Mouse (Mus musculus) CD4-positive, CD25-positive, alpha-beta regulatory T cell, adult 2 months (primary cell): ENCODE measurements at regions not wholly inside any gene's neighbourhood (a gene's known extent, or its start where the extent isn't known, plus 50 kb on each side); places are given as distances from the start of the nearest gene placed in this dataset.
A peak's percentile ranks its signal among the peaks of the same experiment; 100 is the strongest.

Source experiments
- DNase-seq: peaks from one replicate; pipeline ENCODE4 v3.0.0-alpha.2; 2012; ENCODE audit warnings: low read depth, low spot score

DNA sequence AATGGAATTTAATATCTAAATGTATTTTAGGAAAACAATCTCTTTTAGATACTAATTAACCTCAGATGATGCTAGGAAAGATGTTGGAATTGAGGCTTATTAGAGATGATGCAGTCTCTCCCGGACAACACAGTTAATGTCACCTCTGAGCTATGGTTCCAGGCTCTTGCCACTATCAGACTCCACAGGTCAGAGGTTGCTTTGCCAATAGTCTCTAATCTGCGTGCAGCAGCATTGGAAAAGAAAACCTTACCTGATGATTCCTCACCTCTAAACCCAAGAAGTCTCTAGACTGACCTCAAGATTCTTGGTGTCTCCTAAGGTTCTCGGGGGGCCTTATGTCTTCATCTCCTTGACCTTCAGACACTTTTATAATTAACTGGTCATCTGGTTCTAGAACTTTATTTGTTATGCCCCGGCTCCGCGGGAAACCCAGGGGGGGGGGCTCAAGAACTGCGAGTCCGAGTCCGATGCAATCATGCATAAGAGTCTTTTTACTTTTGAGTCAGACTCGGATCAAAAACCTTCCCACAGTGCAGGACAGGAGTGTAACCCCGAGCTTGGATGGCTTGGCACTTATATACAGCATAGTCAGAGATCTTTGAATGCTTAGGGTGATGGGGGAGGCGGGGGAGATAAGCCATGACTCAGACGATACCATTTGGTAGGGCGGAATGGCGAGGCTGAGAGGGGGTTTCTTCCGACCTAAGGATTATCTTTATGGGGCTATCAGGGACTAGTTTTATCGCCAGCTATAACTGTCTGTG is 626.9 kb downstream of the Zfp706 start:
- DNase-seq: no peak

DNA sequence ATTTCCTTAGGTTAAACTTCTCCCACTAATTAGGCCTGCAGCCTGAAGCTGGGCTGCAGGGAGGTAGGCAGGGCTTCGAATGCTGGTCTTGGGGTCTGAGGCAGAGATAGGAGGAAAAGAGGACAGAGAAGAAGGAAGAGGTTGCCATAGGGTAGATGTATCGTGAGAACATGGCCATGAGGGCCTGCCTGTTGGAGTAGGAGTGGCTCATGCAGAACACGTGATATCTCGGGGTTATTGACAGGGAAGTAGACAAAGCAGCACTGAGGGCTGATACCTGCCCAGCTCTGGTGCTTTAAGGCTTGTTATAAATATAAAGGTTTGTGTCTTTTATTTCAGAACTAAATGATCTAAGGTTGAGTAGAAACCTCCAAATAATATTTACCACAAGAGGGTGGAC is 628.9 kb downstream of the Zfp706 start:
- DNase-seq: no peak

GRCm38 (mm10) chr15:36376551-36376950 is 631.0 kb downstream of the Zfp706 start:
- DNase-seq: no peak

DNA sequence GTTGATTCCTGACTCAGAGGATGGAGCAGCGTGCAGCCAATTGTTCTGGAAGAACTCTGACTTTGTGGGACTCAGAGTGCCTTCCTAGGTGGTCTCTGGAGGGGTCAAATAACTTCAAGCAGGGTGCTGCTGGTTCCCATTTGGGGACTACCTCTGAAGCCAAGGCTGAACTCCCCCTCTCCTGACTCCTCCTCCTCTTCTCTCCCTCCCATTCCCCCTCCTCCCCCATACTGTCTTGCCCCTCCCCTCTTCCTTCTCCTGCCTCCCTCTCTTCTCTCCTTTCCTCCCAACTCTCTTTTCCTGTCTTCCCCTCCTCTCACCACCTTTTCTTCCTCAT is 632.1 kb downstream of the Zfp706 start:
- no peak for DNase-seq

DNA sequence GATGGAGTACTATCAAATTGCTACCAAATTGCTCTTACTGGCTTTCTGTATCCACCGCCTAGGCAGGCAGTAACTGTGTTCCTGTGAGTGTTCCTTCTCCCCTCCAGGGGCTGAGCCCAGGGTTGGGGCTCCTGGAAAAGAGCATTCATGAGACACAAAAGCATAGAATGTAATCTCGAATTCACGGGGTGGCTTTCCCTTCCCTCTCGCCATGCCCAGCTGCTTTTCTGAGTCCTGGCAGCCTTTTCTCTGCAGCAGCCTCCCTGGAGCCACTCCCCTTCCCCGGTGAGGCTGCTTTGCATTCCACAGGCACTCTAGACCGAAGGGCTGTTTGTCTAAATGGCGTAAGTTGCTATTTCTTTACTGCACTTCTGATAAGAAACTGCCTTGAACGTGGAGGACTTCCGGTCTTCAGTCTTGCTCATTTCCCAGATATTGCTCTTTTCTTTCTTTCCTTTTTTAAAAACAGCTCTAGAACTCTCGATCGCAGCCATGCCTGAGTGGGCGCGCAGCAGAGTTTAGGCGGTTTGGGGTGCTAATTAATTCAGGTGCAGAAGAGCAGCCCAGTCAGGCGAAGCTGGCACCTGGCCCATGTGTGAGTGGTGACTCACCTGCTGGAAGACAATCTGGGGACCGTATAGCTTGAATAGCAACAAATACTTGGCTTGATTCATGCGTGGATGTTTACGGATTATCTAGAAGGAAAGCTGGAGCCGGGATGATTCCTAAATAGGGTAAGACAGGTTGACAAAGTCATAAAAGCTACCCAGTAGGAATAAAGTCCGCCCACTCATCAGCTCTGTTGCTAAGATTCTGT is 632.6 kb downstream of the Zfp706 start:
- DNase-seq: peak; percentile 73

DNA sequence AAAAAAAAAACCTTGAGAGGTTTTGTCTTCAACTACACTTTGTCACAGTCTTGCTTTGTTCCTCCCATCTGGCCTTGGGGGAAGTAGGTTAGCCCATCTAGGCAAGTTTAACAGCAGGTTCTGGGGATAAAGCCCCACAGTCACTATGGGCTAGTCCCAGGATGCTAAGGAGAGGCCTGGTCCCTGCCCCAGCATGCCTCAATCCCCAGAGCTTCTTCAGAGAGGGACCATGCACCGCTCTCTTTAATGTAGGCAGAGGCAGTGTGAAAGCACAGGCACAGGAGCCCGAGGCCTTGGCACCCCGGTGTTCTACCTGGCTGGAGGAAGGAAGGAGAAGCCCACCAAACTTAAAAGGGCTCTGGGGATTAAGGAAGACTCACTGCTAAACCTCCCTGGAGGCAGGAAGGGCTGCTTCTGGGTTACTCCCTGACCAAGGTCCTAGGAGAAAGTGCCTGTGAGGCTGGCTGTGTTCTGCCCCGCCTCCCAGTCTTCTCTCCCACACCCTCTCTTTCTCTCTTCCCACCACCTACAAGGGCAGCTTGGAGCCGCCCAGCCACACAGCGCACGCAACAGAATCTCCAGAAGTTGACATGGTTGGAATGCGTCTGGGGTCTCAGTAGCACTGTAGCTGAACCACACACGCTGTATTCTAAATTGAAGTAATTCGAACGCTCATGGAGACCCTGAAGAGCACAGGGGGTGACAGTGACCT is 633.5 kb downstream of the Zfp706 start:
- DNase-seq: no peak

DNA sequence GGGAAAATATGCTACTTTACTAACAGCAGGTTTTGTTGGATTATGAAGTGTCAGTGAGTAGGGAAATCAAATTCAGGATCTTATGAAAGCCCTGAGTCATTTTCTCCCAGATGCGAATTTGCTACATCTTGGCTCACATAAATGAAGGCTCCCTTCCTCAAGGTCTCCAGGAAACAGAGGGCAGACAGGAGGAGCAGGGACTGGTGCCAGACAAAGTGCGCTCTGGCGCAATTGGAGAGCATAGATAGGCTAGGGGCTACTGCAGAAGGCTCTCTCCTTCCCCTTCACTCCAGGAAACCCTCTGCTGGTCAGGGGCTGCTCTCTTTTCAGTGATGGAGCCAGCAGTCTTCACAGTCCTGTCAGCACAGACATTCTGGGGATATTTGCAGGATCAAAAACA is 634.1 kb downstream of the Zfp706 start:
- no peak for DNase-seq

DNA sequence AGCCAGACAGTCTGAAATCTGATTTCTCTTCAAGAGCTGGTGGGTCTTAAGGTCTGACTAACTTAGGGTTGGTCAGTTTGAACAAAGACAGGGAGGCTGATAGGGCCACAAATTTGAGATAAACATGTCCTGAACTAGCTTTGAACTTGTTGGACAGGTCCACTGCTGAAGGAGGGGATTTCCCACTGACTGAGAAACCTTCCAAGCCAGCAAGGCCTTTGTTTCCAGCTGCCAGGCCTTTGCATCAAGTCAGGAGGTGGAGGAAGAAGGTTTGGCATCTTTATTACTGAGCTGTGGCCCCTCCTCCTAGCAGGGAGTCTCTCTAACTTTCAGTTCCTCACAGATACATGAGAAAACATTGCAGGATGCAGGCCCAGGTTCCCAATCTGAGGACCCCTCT is 636.2 kb downstream of the Zfp706 start:
- no peak for DNase-seq

DNA sequence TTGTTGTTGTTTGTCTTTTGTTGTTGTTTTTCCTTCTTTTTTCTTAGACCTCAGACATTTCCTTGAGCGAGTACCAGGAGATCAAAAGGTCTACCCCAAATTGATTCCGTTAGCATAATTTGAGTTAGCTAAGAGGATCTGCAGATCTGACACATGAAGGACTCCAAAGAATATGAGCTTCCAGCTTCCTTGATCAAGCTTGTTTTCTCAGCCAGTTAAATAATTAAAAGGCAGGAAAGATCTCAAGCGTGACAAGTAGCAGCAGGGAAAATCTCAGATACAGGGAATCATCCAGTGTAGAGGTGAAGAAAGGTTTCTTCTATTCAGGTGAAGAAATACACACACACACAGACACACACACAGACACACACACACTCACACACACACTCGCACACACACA is 636.7 kb downstream of the Zfp706 start:
- no peak for DNase-seq

DNA sequence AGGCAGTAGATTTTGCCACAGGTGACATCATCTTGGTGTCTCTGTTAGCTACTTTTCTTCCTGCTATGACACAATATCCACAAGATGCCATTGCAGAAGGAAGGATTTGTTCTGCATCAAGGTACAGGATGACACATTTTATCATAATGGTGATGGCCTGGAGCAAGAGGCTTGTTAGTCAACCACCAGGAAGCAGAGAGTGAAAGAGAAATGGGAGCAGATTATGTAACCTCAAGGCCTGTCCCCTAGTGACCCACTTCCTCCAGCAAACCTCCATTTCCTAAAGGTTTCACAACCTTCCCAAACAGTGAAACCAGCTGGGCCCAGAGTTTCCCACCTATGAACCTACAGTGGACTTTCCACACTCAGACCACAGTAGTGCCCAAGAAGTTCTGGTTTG is 640.3 kb downstream of the Zfp706 start:
- no peak for DNase-seq

DNA sequence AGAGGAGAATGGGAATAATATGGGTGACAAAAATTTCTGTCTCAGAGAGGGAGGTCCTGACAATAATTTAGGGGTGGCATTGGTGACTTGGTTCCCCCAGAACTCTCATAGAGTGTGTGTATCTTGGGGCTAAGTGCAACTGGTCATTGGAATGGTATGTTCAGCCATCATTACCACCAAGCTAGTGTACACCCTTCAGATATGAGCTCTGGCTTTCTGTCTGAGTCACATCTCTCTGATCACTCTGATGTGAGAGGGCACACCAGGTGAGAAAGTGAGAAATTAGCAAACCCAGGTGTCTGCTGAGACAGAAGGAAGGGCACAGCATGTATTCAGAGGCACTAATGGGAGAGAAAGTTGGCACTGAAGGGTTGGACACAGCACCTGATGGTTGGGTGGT is 642.8 kb downstream of the Zfp706 start:
- peak; percentile 33 for DNase-seq

- peak; percentile 86 for DNase-seq
Observed at GRCm38 (mm10) chr15:36364062-36364461, 643.5 kb downstream of the Zfp706 start.

DNA sequence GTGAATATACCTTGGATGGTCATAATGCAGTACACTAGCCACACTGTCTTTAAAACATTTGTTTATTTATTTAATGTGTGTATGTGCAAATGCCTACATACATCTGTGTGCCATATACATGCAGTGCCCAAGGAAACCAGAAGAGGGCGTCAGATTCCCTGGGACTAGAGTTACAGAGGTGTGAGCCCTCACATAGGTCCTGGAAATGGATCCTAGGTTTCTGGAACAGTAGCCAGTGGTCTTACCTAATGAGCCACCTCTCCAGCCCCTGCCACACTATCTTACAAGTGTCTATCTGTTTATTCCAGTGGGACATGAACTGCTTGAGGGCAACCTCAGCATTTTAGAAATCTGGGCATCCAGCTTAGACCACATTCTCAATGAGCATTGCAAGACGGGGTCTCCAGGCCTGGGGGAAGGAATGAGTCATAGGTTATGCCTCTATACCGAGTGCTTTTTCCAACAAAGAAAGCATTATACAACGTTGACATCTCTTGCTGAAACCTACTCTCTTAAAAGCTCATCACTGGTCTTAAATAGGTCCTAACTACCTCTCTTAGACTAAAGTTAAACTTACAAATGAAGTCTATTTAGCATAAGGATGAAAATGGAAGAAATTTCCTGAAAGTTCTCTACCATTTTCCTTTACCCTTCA is 644.5 kb downstream of the Zfp706 start:
- DNase-seq: peak; percentile 53

DNA sequence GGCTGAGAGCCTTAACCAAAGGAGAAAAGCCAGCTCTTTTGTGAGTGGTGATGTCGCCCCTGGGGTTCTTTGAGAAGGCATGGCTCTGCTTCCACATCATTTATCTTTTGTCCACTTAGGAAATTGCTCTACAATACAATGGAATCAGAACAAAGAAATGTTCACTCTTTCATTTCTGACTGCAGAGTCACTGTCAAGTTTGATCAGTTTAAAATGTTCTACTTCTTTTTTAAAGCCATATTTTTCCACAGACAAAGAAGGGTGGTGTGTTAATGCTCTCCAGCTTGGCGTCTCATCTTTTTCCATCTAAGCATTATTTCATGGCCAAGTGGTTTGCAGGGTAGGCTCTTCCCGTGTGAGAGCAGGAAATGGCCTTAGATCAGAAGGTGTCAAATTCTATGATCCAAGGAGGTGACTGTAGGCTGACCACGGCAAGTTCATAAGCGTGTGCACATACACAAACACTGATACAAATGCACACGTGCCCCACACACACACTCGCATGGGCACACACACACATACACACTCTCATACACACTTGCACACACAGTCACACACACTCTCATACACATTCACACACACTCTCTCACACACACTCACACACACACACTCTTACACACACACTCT is 645.9 kb downstream of the Zfp706 start:
- DNase-seq: peak; percentile 33

DNA sequence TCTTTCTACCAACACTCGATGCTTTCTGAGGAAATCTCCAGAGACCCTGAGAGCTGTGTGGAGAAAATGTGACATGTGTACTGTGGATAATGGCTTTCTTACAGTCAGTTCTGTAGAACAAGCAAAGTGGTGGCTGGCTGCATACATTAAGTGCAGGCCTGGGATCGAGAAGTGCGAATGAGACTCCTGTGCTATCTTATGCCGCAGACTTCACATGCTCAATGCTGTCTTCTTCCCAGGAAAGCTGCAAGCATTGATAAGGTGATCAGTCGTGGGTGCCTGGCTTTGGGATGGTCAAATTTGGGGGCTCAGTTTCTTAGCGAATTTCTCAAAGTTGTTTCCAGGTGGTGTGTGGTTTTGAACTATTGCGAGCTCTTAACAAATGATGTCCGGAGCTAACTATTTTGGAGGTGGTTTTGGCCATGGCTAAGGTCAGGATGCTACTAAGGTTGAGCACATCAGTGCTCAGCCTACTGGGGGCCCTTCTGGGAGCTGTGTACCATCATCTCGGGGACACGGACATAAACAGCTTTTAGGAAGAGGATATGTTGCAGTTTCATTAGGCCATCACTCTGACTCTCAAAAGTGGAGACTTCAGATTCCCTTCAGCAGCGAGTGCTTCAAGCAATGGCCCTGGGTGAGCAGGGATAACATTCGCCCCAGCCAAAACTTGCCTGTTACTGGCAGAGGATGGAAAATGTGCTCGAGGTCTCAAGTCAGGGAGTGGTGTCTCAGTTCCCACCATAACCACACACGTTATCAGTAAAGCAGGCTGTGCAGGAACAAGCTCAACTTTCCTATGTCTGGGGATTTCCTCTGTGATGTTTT is 646.7 kb downstream of the Zfp706 start:
- peak; percentile 72 for DNase-seq

DNA sequence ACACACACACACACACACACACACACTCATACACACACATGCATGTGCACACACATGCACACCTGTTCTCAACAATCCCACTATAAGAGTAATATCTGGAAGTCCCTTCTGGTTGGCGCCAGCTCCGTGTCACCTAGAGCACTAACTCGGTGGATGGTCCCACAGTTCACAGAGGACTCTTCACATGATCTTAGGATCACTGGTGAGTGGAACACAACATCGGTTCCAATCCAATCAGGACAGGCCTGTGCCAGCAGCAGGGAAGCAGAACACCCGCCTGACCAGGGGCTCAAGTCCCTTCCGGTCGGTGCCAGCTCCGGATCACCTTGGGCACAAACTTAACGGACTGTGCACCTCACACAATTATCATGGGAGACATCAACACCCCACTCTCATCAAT is 651.7 kb downstream of the Zfp706 start:
- DNase-seq: no peak

DNA sequence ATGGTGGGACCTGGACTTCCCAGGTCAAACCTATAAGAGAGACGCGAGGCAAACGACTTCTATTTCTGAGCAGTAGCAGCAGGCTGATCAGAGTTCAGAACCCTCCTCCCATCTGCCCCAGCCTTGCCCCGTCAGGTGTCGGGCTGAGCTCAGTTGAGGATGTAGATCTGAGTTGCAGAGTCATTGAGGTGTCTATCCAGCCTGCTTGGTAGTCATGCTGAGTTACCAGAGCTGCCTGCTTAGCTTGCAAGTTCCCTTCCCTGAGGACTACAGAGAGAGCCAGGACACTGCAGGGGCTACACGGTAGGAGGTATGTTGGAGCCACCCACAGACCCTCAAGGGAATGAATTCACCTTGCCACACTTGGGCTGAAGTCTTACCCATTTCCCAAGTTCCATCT is 653.0 kb downstream of the Zfp706 start:
- no peak for DNase-seq

- DNase-seq: no peak
Observed at GRCm38 (mm10) chr15:36353793-36354192, 653.8 kb downstream of the Zfp706 start.

DNA sequence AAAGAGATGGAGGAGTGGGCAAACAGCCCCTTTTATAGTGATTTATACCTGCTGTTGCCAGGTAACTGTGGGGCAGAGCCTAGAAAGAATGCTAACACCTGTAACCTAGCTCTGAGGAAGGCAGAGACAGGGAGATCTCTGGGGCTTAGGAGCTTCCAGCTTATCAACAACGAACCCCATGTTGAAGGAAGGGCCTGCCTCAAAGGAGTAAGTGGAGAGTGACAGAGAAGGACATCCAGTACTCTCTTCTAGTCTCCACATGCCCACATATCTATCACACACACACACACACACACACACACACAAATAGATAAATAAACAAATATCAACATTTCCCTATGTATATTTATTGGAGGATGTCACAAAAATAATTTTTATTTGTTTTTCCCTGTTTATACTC is 654.6 kb downstream of the Zfp706 start:
- no peak for DNase-seq

GRCm38 (mm10) chr15:36351693-36352092 is 655.9 kb downstream of the Zfp706 start:
- no peak for DNase-seq

GRCm38 (mm10) chr15:36348348-36348747 is 659.2 kb downstream of the Zfp706 start:
- DNase-seq: no peak
